Mouse (Mus musculus): ENCODE measurements at regions not wholly inside any gene's neighbourhood (a gene's known extent, or its start where the extent isn't known, plus 50 kb on each side); places are given as distances from the start of the nearest gene placed in this dataset.

- TF ChIP-seq POLR2A (IDR thresholded peaks at IDR 0.05; ENCODE audit: borderline replicate concordance, insufficient read depth, low read length): no peak
- TF ChIP-seq CTCF (IDR thresholded peaks at IDR 0.05; ENCODE audit: borderline replicate concordance, insufficient read depth, low read depth, low read length): no peak
Observed at GRCm38 (mm10) chr9:116323871-116324721, 148.9 kb upstream of the Tgfbr2 start.
